Mouse (Mus musculus): Measurements from ENCODE around the gene Trim6. TPM values are rescaled to one million over a fixed set of nuclear protein-coding genes. Genes with fewer than 3 reads are reported as not detected.

The Trim6 gene
- 0.52 and 0.98 TPM in 2 replicates for polyA plus RNA-seq (2012; rRNA removed)

DNA sequence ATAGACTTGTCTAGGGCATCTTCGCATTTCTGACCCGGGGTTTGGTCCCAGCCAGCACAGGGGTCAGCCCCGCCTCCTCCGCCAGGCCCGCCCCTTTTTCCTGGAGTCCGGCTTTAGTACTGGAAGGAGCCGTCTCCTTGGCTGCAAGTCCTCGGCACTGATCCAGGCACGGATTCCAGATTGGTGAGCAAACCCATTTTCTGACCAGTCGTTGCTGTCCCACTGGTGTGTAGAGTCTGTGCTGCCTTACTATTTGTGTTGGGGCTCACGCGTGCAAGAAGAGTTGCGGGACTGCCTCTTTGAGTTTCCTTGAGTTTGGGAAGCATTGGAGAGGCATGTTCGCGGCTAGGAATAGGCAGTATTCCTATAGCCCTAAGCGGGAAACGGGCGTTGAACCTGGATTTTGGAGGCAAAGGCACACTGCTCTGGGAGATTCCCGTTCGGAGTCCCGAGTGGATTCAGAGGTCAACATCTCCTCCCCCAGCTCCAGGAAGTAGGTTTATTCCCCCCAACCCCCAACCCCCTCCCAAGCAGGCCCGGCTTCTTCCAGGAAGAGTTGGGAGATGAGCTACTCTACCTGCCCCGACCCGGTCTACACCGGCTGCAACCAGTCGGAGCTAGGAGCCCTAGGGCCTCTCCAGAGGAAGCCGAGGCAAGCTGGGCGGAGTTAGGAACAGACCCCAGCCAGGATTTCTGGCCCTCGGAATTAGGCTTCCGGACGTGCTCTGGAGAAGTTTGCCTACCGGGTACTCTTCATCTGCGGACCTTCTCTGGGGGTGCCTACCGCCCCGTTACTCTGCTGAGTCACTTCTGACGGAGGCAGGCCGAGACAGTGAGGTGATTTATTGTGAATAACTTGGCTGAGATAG, at the start of gene Trim6:
Gene Trim6 (plus strand): TSS at position 93 of the 869 bp plus-strand sequence.
- Histone ChIP-seq H3K27me3 (ENCODE audit: control insufficient read depth, insufficient read depth, low read length) (no peaks in the 10 kb centered on the region), H3K4me1 (replicated peaks; ENCODE audit: control insufficient read depth, insufficient read depth, low read length) (peaks cover 9% of the 10 kb centered on the region), H3K36me3 (ENCODE audit: control insufficient read depth, insufficient read depth, low read length) (no peaks in the 10 kb centered on the region), H3K27ac (ENCODE audit: control insufficient read depth, insufficient read depth, low read length) (no peak within 1 kb of the TSS), H3K4me3 (ENCODE audit: control insufficient read depth, insufficient read depth, low read length) (peak within 1 kb of the TSS; percentile 32)
- DNase-seq: peak; percentile 8
- WGBS: 5% methylated on average over 37 of the region's 37 CpGs
- TF ChIP-seq POLR2A (IDR thresholded peaks at IDR 0.05; ENCODE audit: control insufficient read depth, extremely low read depth, insufficient read depth, low read length, poor library complexity) (no peak), CTCF (IDR thresholded peaks at IDR 0.05; ENCODE audit: borderline replicate concordance, control insufficient read depth, extremely low read depth, insufficient read depth, low read length, poor library complexity) (no peak)

DNA sequence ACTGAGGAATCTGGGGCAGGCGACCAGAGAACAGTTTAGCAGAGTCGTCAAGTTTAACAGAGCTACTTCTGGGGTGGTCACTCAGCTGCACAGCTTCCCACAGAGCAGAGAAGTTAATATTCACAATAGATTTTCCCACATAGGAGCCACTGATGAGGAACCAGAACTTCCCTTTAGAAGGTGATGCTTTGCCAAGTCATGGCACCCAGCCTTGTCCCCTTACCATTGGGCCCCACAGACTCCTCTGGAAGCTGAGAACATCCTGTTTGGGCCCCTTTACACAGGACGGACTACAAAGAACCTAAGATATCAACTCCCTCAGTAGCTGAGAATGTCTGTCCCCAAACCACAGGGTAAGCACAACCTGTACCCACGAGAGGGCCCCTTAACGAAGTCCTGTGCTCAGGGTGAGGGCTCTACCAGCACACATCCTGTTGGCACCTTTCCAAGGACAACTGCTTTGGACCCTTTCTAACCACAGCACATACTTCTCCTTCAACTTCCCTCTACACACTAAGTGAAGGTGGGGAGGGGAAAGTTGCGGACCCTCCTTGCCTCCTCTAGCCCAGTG, 48.9 kb upstream of the Trim6 start:
- no peak overlapping the region for H3K4me3 ChIP-seq (ENCODE audit: control insufficient read depth, insufficient read depth, low read length)
- peaks cover 16% of the 10 kb centered on the region for H3K4me1 ChIP-seq (replicated peaks; ENCODE audit: control insufficient read depth, insufficient read depth, low read length)
- 9% methylated on average over 6 of the region's 6 CpGs for WGBS
- TF ChIP-seq CTCF (IDR thresholded peaks at IDR 0.05; ENCODE audit: borderline replicate concordance, control insufficient read depth, extremely low read depth, insufficient read depth, low read length, poor library complexity): no peak
- no peak for TF ChIP-seq POLR2A (IDR thresholded peaks at IDR 0.05; ENCODE audit: control insufficient read depth, extremely low read depth, insufficient read depth, low read length, poor library complexity)
- no peak overlapping the region; the same call in 1 of the 2 replicates for H3K27ac ChIP-seq (ENCODE audit: control insufficient read depth, insufficient read depth, low read length)
- no peaks in the 10 kb centered on the region for H3K36me3 ChIP-seq (ENCODE audit: control insufficient read depth, insufficient read depth, low read length)
- H3K27me3 ChIP-seq (ENCODE audit: control insufficient read depth, insufficient read depth, low read length): no peaks in the 10 kb centered on the region
- peak; percentile 7 for DNase-seq

GRCm38 (mm10) chr7:104175085-104175484, 43.5 kb upstream of the Trim6 start:
- no peak for DNase-seq
- Histone ChIP-seq H3K27me3 (ENCODE audit: control insufficient read depth, insufficient read depth, low read length) (no peaks in the 10 kb centered on the region), H3K27ac (ENCODE audit: control insufficient read depth, insufficient read depth, low read length) (no peak overlapping the region), H3K36me3 (ENCODE audit: control insufficient read depth, insufficient read depth, low read length) (no peaks in the 10 kb centered on the region), H3K4me3 (ENCODE audit: control insufficient read depth, insufficient read depth, low read length) (no peak overlapping the region), H3K4me1 (replicated peaks; ENCODE audit: control insufficient read depth, insufficient read depth, low read length) (peaks cover 7% of the 10 kb centered on the region)
- WGBS: 77% methylated on average over 1 of the region's 1 CpGs
- TF ChIP-seq POLR2A (IDR thresholded peaks at IDR 0.05; ENCODE audit: control insufficient read depth, extremely low read depth, insufficient read depth, low read length, poor library complexity) (no peak), CTCF (IDR thresholded peaks at IDR 0.05; ENCODE audit: borderline replicate concordance, control insufficient read depth, extremely low read depth, insufficient read depth, low read length, poor library complexity) (no peak)

GRCm38 (mm10) chr7:104178422-104179054, 40.1 kb upstream of the Trim6 start:
- Histone ChIP-seq H3K4me3 (ENCODE audit: control insufficient read depth, insufficient read depth, low read length) (no peak overlapping the region), H3K27ac (ENCODE audit: control insufficient read depth, insufficient read depth, low read length) (no peak overlapping the region), H3K27me3 (ENCODE audit: control insufficient read depth, insufficient read depth, low read length) (no peaks in the 10 kb centered on the region), H3K36me3 (ENCODE audit: control insufficient read depth, insufficient read depth, low read length) (no peaks in the 10 kb centered on the region), H3K4me1 (replicated peaks; ENCODE audit: control insufficient read depth, insufficient read depth, low read length) (no peaks in the 10 kb centered on the region)
- TF ChIP-seq CTCF (IDR thresholded peaks at IDR 0.05; ENCODE audit: borderline replicate concordance, control insufficient read depth, extremely low read depth, insufficient read depth, low read length, poor library complexity): no peak
- no peak for TF ChIP-seq POLR2A (IDR thresholded peaks at IDR 0.05; ENCODE audit: control insufficient read depth, extremely low read depth, insufficient read depth, low read length, poor library complexity)
- no peak for DNase-seq
- WGBS: 79% methylated on average over 5 of the region's 5 CpGs

- Histone ChIP-seq H3K27me3 (ENCODE audit: control insufficient read depth, insufficient read depth, low read length) (no peaks in the 10 kb centered on the region), H3K4me1 (replicated peaks; ENCODE audit: control insufficient read depth, insufficient read depth, low read length) (no peaks in the 10 kb centered on the region), H3K36me3 (ENCODE audit: control insufficient read depth, insufficient read depth, low read length) (no peaks in the 10 kb centered on the region), H3K27ac (ENCODE audit: control insufficient read depth, insufficient read depth, low read length) (no peak overlapping the region), H3K4me3 (ENCODE audit: control insufficient read depth, insufficient read depth, low read length) (no peak overlapping the region)
- no peak for TF ChIP-seq CTCF (IDR thresholded peaks at IDR 0.05; ENCODE audit: borderline replicate concordance, control insufficient read depth, extremely low read depth, insufficient read depth, low read length, poor library complexity)
- TF ChIP-seq POLR2A (IDR thresholded peaks at IDR 0.05; ENCODE audit: control insufficient read depth, extremely low read depth, insufficient read depth, low read length, poor library complexity): no peak
- 98% methylated on average over 1 of the region's 1 CpGs for WGBS
- no peak for DNase-seq
Measured at GRCm38 (mm10) chr7:104179074-104179473, 39.5 kb upstream of the Trim6 start.

DNA sequence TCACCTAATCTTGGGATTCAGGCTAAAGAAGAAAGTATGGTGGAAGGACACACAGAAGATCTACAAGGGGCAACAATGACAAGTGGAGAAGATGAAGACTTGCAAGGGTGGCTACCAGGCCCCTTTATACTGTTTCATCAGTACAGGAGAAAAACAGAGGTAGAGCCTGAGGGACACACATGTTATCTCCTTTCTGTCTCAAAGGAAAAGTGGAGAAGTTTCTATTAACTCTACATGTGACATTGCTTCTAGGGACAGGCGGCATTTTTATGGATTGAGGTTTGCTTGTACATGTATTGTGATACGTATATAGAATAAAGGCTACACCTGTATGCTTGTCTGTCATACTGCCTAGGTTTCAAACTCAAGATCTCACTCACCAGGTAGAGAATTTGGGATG, 35.3 kb upstream of the Trim6 start, which contains the start of gene Olfr648:
Gene Olfr648 (minus strand): TSS at position 101 of the 400 bp plus-strand sequence.
- TF ChIP-seq CTCF (IDR thresholded peaks at IDR 0.05; ENCODE audit: borderline replicate concordance, control insufficient read depth, extremely low read depth, insufficient read depth, low read length, poor library complexity): no peak
- TF ChIP-seq POLR2A (IDR thresholded peaks at IDR 0.05; ENCODE audit: control insufficient read depth, extremely low read depth, insufficient read depth, low read length, poor library complexity): no peak
- no peak for DNase-seq

More for the DNA sequence above, 35.3 kb upstream of the Trim6 start, which contains the start of gene Olfr648:
- Histone ChIP-seq H3K36me3 (ENCODE audit: control insufficient read depth, insufficient read depth, low read length) (no peaks in the 10 kb centered on the region), H3K27ac (ENCODE audit: control insufficient read depth, insufficient read depth, low read length) (no peak within 1 kb of the TSS), H3K4me1 (replicated peaks; ENCODE audit: control insufficient read depth, insufficient read depth, low read length) (no peaks in the 10 kb centered on the region), H3K27me3 (ENCODE audit: control insufficient read depth, insufficient read depth, low read length) (no peaks in the 10 kb centered on the region), H3K4me3 (ENCODE audit: control insufficient read depth, insufficient read depth, low read length) (no peak within 1 kb of the TSS)
- 98% methylated on average over 2 of the region's 2 CpGs for WGBS
